Comparison of ENCODE assay signal across 18 mouse cellular contexts in the genomic region with DNA sequence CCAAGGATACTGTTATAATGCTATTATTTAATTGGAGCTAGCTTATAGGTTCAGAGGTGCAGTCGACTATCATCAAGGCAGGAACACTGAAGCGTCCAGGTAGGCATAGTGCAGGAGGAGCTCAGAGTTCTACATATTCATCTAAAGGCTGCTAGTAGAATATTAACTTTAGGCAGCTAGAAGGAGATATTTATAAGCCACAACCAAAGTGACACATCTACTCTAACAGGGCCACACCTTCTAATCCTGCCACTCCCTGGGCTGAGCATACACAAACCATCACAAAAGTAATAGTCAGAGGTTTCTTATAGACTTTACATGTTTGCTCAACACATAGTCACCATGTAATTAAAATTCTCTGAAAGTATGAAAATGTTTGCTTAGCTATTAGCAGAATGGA.
"Had no signal": no experiment of that assay in that cellular context is flagged by ENCODE, and none has a peak within 500 bp of the region (broad histone marks: within the 10 kb centered on the region; RNA-seq: fewer than 3 reads in every experiment).

No protein-coding gene starts in this region.

- H3K27me3 ChIP-seq: liver, embryonic 13.5 days; liver, embryonic 15.5 days; lung, embryonic 15.5 days; midbrain, embryonic 12.5 days; neural tube, embryonic 12.5 days had no signal

- H3K9me3 ChIP-seq: liver, embryonic 13.5 days; liver, embryonic 15.5 days; lung, embryonic 15.5 days; midbrain, embryonic 10.5 days; midbrain, embryonic 12.5 days; neural tube, embryonic 12.5 days had no signal

- H3K4me3 ChIP-seq: liver, embryonic 13.5 days; liver, embryonic 15.5 days; lung, embryonic 15.5 days; midbrain, embryonic 10.5 days; midbrain, embryonic 12.5 days; neural tube, embryonic 12.5 days had no signal

- DNase-seq: liver, embryonic 13.5 days; liver, postnatal 0 days; lung, adult 2 months; lung, postnatal 14 days; lung, postnatal 36 days; midbrain, embryonic 14.5 days; right cerebral cortex, postnatal 14 days; thymus, adult 18-20 months; thymus, postnatal 14 days; thymus, postnatal 4 days had no signal

- H3K27ac ChIP-seq: liver, embryonic 13.5 days; liver, embryonic 15.5 days; lung, embryonic 15.5 days; macrophage; midbrain, embryonic 10.5 days; midbrain, embryonic 12.5 days; neural tube, embryonic 12.5 days had no signal

- ATAC-seq: liver, postnatal 0 days; lung, postnatal 0 days; midbrain, embryonic 16.5 days had no signal

- H3K4me2 ChIP-seq: liver, embryonic 13.5 days; liver, embryonic 15.5 days; lung, embryonic 15.5 days; midbrain, embryonic 12.5 days; neural tube, embryonic 12.5 days had no signal

- H3K4me1 ChIP-seq: liver, embryonic 13.5 days; liver, embryonic 15.5 days; lung, embryonic 15.5 days; midbrain, embryonic 10.5 days; midbrain, embryonic 12.5 days; neural tube, embryonic 12.5 days had no signal

- H3K36me3 ChIP-seq: liver, embryonic 13.5 days; liver, embryonic 15.5 days; lung, embryonic 15.5 days; midbrain, embryonic 10.5 days; midbrain, embryonic 12.5 days; neural tube, embryonic 12.5 days had no signal

- H3K9ac ChIP-seq: liver, embryonic 13.5 days; liver, embryonic 15.5 days; liver, postnatal 0 days; lung, embryonic 15.5 days; midbrain, embryonic 12.5 days; neural tube, embryonic 12.5 days had no signal
